Mouse (Mus musculus) intestine, postnatal 0 days (tissue): Measurements from ENCODE around the gene Mylpf. TPM values are rescaled to one million over a fixed set of nuclear protein-coding genes. Genes with fewer than 3 reads are reported as not detected.

Experiments used
- ATAC-seq: fragments of 200-750 bp; cut with Nextera tagmentation; 2 replicates; pipeline ENCODE4 v1.8.0; 2017; ENCODE audit warnings: mild to moderate bottlenecking, moderate TSS enrichment, moderate library complexity
- H3K27ac ChIP-seq: fragments of 300-500 bp; sonication (generic); 2 replicates; pipeline ENCODE4 v1.5.1; 2014; ENCODE audit warnings: mild to moderate bottlenecking, low read depth, low read length, moderate library complexity
- H3K27me3 ChIP-seq: fragments of 300-500 bp; sonication (generic); replicated peaks from 2 replicates; pipeline ENCODE4 v1.6.1; 2014; ENCODE audit warnings: low read length, mixed read lengths; ENCODE audit not compliant: control insufficient read depth, insufficient read depth
- H3K36me3 ChIP-seq: fragments of 300-500 bp; sonication (generic); 2 replicates; pipeline ENCODE4 v1.6.1; 2014; ENCODE audit warnings: mild to moderate bottlenecking, moderate library complexity; ENCODE audit not compliant: control insufficient read depth, insufficient read depth
- H3K4me1 ChIP-seq: fragments of 300-500 bp; sonication (generic); replicated peaks from 2 replicates; pipeline ENCODE4 v1.6.1; 2014; ENCODE audit warnings: antibody characterized with exemption, low read length, mixed read lengths; ENCODE audit not compliant: control insufficient read depth, insufficient read depth
- H3K4me2 ChIP-seq: fragments of 300-500 bp; sonication (generic); replicated peaks from 2 replicates; pipeline ENCODE4 v1.6.1; 2014; ENCODE audit warnings: low read depth, mild to moderate bottlenecking, moderate library complexity
- H3K4me3 ChIP-seq: fragments of 300-500 bp; sonication (generic); 2 replicates; pipeline ENCODE4 v1.5.1; 2014; ENCODE audit warnings: low read depth, low read length
- H3K9ac ChIP-seq: fragments of 300-500 bp; sonication (generic); 2 replicates; pipeline ENCODE4 v1.6.1; 2014; ENCODE audit warnings: mild to moderate bottlenecking, low read depth, low read length
- H3K9me3 ChIP-seq: fragments of 300-500 bp; sonication (generic); 2 replicates; pipeline ENCODE4 v1.6.1; 2016; ENCODE audit warnings: mixed run types; ENCODE audit not compliant: control insufficient read depth
- CTCF ChIP-seq: sonication (generic); IDR thresholded peaks from 2 replicates; pipeline ENCODE4 v1.5.1; 2016; ENCODE audit warnings: low read depth, mild to moderate bottlenecking, control low read depth, antibody characterized with exemption, moderate library complexity
- WGBS: fragments of 180-500 bp; shearing (Covaris S2); extraction: QIAGEN DNeasy Blood & Tissue Kit; methylation state at CpG from one replicate; pipeline ENCODE4 v1.1.7; 2014; 5-methylcytosine and 5-hydroxymethylcytosine counted together
- polyA plus RNA-seq: library from polyadenylated mRNA; unstranded; fragments of >200 nt; fragmentation: Nextera tagmentation; extraction: Ambion mirVana; gene quantifications from 2 replicates; pipeline ENCODE4 v1.2.1, GENCODE M21; 2015

Gene Mylpf
- polyA plus RNA-seq, 1 experiment from 2014 or later: 10.7 TPM

DNA sequence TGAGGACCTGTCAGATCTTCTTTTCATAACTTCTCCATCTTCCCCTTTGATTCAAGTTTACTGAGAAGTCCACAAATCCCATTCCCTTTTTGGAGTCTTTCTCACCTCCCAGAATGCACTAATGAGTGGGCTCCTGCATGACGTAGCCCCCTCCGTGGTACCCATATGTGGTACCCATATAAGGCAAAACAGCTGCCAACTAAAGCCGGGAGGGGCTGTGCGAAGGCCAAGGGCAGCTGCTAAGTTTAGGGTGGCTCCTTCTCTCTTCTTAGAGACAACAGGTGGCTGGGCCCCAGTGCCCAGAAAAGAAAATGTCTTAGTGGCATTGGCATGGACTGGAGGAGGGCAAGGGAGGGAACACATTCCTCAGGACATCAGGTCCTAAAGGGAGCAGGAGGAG is 1.6 kb downstream of the Mylpf start:
- Histone ChIP-seq H3K27me3 (no peaks in the 10 kb centered on the region), H3K4me3 (no peak overlapping the region), H3K4me1 (0 out of 2 replicates have a peak, but pooled peaks cover 3% of the 10 kb centered on the region), H3K4me2 (no peak overlapping the region), H3K27ac (no peak overlapping the region), H3K9ac (no peak overlapping the region), H3K36me3 (no peaks in the 10 kb centered on the region), H3K9me3 (no peaks in the 10 kb centered on the region)
- no peak for ATAC-seq
- TF ChIP-seq CTCF: no peak
- WGBS: 89% methylated on average over 4 of the region's 4 CpGs

DNA sequence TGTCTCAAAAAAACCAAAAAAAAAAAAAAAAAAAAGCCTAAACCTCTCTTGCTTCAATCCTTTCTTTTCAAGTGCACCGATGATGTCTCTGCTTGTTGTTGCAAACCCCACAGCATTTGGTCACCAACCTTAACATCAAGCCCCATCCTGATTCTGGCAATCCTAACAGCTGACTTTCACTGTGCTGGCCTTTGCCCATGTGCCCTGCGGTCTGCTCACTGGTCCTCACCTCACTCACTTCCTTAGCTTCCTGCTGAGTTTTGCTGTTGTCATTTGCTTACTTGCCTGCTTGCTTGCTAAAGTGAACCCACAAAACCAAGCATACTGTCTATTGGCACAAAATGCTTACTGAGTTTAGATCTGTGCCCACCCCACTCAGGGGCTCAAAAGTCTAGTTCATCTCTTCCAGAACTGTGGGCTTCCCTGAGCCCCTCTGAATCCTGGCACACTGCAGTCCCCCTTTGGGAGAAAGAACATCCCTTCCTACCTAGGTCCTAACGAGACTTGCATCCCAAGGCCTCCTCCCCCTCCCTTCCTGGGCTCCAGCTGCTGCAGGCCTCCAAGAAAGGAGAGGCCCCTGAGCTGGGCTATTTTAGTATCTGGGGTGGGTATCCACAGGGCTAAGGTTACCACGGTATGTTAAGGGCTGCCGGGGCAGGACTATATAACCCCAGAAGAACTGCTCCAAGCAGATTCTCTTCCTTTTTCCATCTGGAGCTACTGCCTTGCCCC is 2.5 kb downstream of the Mylpf start:
- Histone ChIP-seq H3K4me3 (no peak overlapping the region), H3K4me2 (no peak overlapping the region), H3K27ac (no peak overlapping the region), H3K9ac (no peak overlapping the region), H3K9me3 (no peaks in the 10 kb centered on the region), H3K36me3 (no peaks in the 10 kb centered on the region), H3K4me1 (0 out of 2 replicates have a peak, but pooled peaks cover 3% of the 10 kb centered on the region), H3K27me3 (no peaks in the 10 kb centered on the region)
- no peak for ATAC-seq
- WGBS: 63% methylated on average over 5 of the region's 5 CpGs
- TF ChIP-seq CTCF: no peak

DNA sequence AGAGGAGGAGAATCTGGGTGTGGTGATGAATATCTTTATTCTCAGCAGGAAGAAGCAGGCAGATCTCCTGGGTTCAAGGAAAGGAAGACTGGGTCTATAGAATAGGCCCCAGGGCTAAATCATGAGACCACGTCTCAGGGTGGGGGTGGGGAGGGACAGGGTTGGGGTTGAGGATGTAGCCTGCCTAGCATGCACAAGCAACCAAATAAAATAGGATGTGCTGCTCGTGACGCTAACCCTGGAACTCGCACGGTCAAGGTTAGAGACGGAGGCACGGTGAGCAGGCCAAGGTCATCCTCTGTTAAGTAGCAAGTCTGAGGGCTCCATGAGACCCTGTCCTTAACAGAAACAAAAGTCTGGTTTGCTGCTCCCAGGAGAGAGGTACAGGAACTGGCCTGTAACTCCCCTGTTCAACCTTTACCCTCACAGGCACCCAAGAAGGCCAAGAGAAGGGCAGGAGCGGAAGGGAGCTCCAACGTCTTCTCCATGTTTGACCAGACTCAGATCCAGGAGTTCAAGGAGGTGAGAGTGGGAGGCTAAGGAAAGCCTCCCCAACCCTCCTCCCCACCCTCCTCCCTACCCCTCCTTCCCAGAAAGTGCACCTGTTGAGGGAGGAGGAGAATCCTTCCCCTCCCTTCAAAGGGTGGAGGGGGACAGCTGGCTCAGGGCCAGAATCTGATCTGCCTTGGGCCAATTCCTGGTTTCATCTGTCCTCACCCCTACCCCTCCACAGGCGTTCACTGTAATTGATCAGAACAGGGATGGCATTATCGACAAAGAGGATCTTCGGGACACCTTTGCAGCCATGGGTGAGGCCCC is 4.0 kb downstream of the Mylpf start:
- no peaks in the 10 kb centered on the region for H3K36me3 ChIP-seq
- TF ChIP-seq CTCF: no peak
- no peaks in the 10 kb centered on the region for H3K9me3 ChIP-seq
- no peak for ATAC-seq
- H3K4me3 ChIP-seq: no peak overlapping the region
- H3K27ac ChIP-seq: no peak overlapping the region
- H3K27me3 ChIP-seq: no peaks in the 10 kb centered on the region
- H3K4me1 ChIP-seq: 0 out of 2 replicates have a peak, but pooled peaks cover 3% of the 10 kb centered on the region
- 92% methylated on average over 12 of the region's 12 CpGs for WGBS
- H3K4me2 ChIP-seq: no peak overlapping the region
- no peak overlapping the region for H3K9ac ChIP-seq

DNA sequence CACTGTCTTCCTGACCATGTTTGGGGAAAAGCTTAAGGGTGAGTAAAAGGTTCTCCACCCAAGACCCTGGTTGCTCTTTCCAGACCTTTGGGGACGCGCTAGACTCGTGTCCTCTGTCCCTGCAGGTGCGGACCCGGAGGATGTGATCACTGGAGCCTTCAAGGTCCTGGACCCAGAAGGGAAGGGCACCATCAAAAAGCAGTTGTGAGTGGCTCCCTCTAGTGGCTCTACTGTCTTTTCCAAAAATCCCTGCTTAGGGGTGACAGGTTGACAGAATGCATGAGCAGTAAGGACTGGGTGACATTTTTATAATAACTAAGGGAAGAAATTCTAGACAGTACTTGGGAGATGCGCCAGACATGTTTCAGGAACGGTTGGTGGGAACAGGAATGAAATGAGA is 4.8 kb downstream of the Mylpf start:
- WGBS: 53% methylated on average over 7 of the region's 7 CpGs
- H3K27me3 ChIP-seq: no peaks in the 10 kb centered on the region
- no peak overlapping the region for H3K27ac ChIP-seq
- H3K4me2 ChIP-seq: no peak overlapping the region
- no peaks in the 10 kb centered on the region for H3K9me3 ChIP-seq
- no peak overlapping the region for H3K9ac ChIP-seq
- H3K4me1 ChIP-seq: 0 out of 2 replicates have a peak, but pooled peaks cover 3% of the 10 kb centered on the region
- no peak for ATAC-seq
- TF ChIP-seq CTCF: peak; percentile 82
- H3K36me3 ChIP-seq: no peaks in the 10 kb centered on the region
- no peak overlapping the region for H3K4me3 ChIP-seq

DNA sequence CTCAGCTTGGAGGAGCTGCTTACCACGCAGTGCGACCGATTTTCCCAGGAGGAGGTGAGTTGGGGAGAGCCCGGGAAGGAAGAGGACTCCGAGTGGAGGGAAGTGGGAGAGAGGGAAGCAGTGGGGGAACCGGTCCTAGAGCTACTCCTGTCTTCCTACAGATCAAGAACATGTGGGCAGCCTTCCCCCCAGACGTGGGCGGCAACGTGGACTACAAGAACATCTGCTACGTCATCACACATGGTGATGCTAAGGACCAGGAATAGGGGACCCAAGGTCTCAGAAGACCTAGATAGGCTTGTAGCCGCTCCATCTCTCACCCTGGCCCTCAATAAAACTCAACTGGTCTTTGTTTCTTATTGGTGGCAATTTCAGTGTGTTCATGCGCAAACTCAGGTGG is 5.2 kb downstream of the Mylpf start:
- no peak overlapping the region for H3K9ac ChIP-seq
- 67% methylated on average over 12 of the region's 12 CpGs for WGBS
- no peak overlapping the region for H3K4me2 ChIP-seq

DNA sequence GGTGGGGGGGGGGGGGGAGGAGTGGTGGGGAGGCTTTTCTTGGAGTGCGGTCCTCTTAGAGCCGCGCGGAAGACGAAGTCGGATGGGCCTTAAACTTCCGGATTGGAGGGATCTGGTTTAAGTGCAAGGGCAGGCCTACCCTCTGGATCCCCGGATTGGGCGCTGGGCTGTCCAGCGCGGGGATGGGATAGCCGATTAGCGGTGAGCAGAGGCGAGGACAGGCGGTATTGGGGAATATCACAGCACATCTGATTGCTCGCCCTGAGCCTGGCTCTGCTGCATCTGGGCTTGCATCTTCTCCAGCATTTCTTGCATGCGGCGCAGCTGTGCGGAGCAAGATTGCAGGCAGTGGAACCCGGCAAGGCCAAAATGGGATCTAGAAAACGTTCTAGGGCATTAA is 5.8 kb downstream of the Mylpf start:
- Histone ChIP-seq H3K27ac (no peak overlapping the region), H3K36me3 (no peaks in the 10 kb centered on the region), H3K9me3 (no peaks in the 10 kb centered on the region), H3K4me3 (peak overlapping the region; percentile 33), H3K9ac (peak overlapping the region; percentile 35; the same call in 1 of the 2 replicates), H3K4me2 (peak overlapping the region; percentile 68), H3K4me1 (0 out of 2 replicates have a peak, but pooled peaks cover 3% of the 10 kb centered on the region), H3K27me3 (no peaks in the 10 kb centered on the region)
- WGBS: 47% methylated on average over 21 of the region's 21 CpGs
- no peak for TF ChIP-seq CTCF
- no peak for ATAC-seq

More for the DNA sequence above, 5.2 kb downstream of the Mylpf start:
- no peak for ATAC-seq
- Histone ChIP-seq H3K27me3 (no peaks in the 10 kb centered on the region), H3K36me3 (no peaks in the 10 kb centered on the region), H3K4me3 (no peak overlapping the region), H3K27ac (no peak overlapping the region), H3K4me1 (0 out of 2 replicates have a peak, but pooled peaks cover 3% of the 10 kb centered on the region), H3K9me3 (no peaks in the 10 kb centered on the region)
- TF ChIP-seq CTCF: no peak
